Mouse (Mus musculus) lung, adult 2 months (tissue): ENCODE results near the gene Cdk14. TPM values are rescaled to one million over a fixed set of nuclear protein-coding genes. Genes with fewer than 3 reads are reported as not detected.

Experiments
- DNase-seq: peaks from one replicate; pipeline ENCODE4 v3.0.0; 2022
- H3K4me1 ChIP-seq: fragments of 200-500 bp; 2 replicates; pipeline ENCODE4 v1.6.1; 2011; ENCODE audit warnings: low read length; ENCODE audit not compliant: control insufficient read depth, insufficient read depth
- H3K4me3 ChIP-seq: fragments of 200-500 bp; replicated peaks from 2 replicates; pipeline ENCODE3; 2011; ENCODE audit warnings: low read depth, mild to moderate bottlenecking, control low read depth, low read length; ENCODE audit errors: extremely low read depth
- CTCF ChIP-seq: fragments of 200-500 bp; IDR thresholded peaks from 2 replicates; pipeline ENCODE4 v1.5.1; 2011; ENCODE audit warnings: mild to moderate bottlenecking, low read length, control low read depth; ENCODE audit not compliant: insufficient read depth
- POLR2A ChIP-seq: fragments of 200-500 bp; IDR thresholded peaks from 2 replicates; pipeline ENCODE4 v1.6.1; 2011; ENCODE audit warnings: low read depth, mild to moderate bottlenecking, control low read depth, low read length, borderline replicate concordance; ENCODE audit errors: extremely low read depth
- WGBS: fragments of 180-500 bp; shearing (Covaris S2); methylation state at CpG from one replicate; pipeline ENCODE4 v1.1.7; 2018; 5-methylcytosine and 5-hydroxymethylcytosine counted together
- polyA plus RNA-seq: library from polyadenylated mRNA; depleted of rRNA; stranded (reverse); fragments of >200 nt; gene quantifications from 2 replicates; pipeline ENCODE4 v1.2.3, GENCODE M21; 2012; rRNA removed

The Cdk14 gene
- polyA plus RNA-seq, 1 experiment, result 19.0 TPM

DNA sequence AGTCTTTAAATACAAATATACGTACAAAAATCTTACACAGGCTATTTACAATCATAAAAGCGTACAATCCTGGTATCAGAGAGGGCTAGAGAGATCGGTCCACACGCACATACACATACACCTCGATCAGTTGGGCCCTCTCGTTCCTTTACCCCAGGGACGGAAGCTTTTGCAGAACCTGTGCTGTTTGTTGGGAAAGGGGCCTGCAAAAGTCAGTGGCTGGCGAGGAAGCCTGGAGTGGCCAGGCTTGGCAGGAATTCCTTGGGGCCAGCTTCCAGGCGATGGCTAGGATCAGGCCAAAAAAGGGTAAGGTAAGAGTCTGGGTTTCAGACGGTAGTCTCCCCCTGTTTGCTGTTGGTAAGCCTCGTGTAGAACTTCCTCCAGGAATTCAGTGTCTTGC lies 664.8 kb downstream of the Cdk14 start:
- H3K4me3 ChIP-seq, result peak overlapping the region; percentile 34
- whole genome bisulfite sequencing, result 57% methylated on average over 11 of the region's 11 CpGs
- DNase-seq, result no peak
- TF ChIP-seq POLR2A, result no peak
- no peak for TF ChIP-seq CTCF
- peaks cover 2% of the 10 kb centered on the region; the same call in 1 of the 2 replicates for H3K4me1 ChIP-seq

DNA sequence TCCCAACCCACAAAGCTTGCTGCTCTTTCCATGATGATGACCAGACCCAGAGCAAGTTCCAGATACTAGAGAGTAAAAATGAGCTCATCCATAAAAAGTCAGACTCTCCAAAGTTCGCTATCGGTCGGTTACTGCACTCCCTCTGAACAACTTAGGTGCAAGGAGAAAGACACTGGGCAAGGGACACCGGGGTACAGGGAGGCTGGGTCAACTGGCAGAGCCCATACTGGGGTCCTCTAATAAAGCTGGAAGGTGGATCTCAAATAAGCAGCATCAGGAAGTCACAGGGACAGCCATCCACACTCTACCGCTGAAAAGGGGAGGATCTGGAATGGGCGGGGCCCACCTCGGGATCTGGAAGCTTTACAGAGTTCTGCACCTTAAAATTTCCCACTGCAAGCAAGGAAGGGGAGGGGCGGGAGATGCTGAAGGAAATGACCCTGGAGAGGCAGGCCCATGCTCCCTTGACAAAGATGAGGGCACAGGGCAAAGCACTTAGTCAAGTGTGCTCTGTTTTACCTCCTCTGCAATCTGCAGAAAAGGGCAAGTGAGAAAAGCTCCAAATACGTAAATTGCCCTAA lies 665.3 kb downstream of the Cdk14 start:
- 47% methylated on average over 9 of the region's 9 CpGs for WGBS
- Histone ChIP-seq H3K4me3 (no peak overlapping the region), H3K4me1 (peaks cover 2% of the 10 kb centered on the region; the same call in 1 of the 2 replicates)
- no peak for DNase-seq
- TF ChIP-seq POLR2A, result no peak
- TF ChIP-seq CTCF, result no peak

Other genes with a start within 250 kb of the Cdk14 start
- gene 1700015F17Rik, start 58.8 kb upstream of the Cdk14 start, polyA plus RNA-seq, result not detected in 2 replicates
- gene Cldn12, start 94.6 kb upstream of the Cdk14 start, polyA plus RNA-seq, result 14.3 and 16.5 TPM in 2 replicates
- gene Gtpbp10, start 139.2 kb upstream of the Cdk14 start, polyA plus RNA-seq, result 1.5 and 3.5 TPM in 2 replicates
- gene Gm8773, start 153.5 kb upstream of the Cdk14 start, polyA plus RNA-seq, result 0.08 and 0.11 TPM in 2 replicates
- 10.3 and 11.7 TPM in 2 replicates for gene Cfap69, start 243.9 kb upstream of the Cdk14 start, polyA plus RNA-seq